Mouse (Mus musculus): ENCODE results near the gene Slc9a3r1.

DNA sequence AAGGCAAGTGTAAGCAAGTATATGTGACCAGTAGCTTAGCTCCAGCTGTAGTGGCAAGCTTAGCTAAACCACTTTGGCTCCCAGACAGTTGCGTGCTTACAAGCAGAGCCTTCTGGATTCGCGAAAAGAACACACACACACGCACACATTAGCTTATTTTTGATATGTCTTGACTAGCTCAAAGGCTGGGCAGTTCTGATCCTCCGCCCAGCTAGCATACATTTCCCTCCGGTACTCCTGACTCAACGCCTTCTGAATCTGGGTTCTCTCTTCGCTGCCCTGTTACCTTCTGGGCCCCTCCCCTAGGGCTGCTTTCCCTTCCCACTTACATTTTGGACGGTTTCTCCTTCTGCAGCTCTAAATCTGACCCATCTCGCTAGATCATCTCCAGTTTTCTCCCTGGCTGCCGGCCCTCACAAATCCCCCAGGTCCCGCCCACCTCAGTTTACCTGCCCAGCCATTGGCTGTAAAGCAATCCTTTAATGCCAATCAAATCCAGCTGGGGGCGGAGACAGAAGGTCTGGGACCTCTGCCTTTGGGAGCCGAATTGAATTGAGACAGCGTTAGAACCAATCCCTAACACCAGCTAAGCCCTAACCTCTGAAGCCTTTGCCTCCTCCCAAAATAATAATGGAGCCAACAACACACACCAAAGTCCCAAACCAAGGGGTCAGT, 11.2 kb upstream of the Slc9a3r1 start:
- TF ChIP-seq CTCF (IDR thresholded peaks at IDR 0.05; ENCODE audit: extremely low read depth, insufficient read depth, low read length) = no peak
- TF ChIP-seq POLR2A (IDR thresholded peaks at IDR 0.05; ENCODE audit: extremely low read depth, insufficient read depth, low read length) = no peak

Data from cortical plate, adult 2 months (tissue).